Mouse (Mus musculus) heart, postnatal 0 days (tissue): ENCODE measurements at regions not wholly inside any gene's neighbourhood (a gene's known extent, or its start where the extent isn't known, plus 50 kb on each side); places are given as distances from the start of the nearest gene placed in this dataset.

Experiments
- CTCF ChIP-seq: IDR thresholded peaks from 2 replicates; pipeline ENCODE4 v1.5.1; 2016; ENCODE audit warnings: antibody characterized with exemption, control low read depth, low read depth
- EP300 ChIP-seq: IDR thresholded peaks from 2 replicates; pipeline ENCODE4 v1.6.1; 2016; ENCODE audit warnings: antibody characterized with exemption, low read depth

DNA sequence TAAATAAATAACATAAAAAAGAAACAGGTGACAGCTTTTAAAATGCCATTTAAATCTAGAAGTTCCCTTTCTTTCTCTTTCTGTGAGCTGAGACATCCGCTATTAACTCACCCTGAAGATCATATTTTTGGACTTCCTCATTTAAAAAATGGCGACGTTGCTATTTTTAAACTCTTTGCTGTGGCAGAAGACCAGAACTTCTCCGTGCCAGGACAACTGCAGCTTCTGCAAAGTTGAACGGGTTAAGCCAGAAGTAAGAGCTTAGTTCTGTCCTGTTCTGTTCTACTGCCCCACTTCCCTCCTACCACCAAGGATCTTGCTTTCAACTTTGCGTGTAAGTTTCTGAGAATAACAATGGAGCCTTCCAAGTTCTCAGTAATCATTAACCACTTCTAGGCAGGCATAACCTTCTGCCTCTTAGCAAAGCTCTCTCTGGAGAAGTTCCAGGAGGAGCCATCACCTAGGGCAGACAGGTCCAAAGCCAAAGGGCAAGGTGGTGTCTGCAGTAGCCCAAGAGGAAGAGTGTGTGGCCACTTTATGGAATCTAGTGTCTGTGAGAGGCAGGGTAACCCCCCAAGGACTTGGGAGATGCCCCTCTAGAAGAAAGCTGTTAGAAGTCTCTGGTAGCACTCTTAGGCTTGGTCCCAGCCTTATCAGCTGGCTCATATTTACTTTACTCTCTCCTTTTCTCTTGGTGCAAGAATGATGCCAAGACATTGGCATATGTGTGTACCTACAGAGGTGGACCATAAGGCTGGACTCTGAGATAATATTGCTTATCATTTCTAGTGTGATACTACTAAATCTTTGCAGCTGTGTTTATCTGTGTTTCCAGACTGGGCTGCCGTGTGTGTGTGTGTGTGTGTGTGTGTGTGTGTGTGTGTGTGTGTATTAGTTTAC, 66.6 kb downstream of the Edn1 start:
- no peak for TF ChIP-seq CTCF
- no peak for TF ChIP-seq EP300
